Mouse (Mus musculus) cerebellum, adult 9-10 months (tissue): ENCODE measurements at regions not wholly inside any gene's neighbourhood (a gene's known extent, or its start where the extent isn't known, plus 50 kb on each side); places are given as distances from the start of the nearest gene placed in this dataset.
"Not testable (repeated sequence)": the region's sequence is repeated elsewhere in the genome, so short reads cannot be mapped to it uniquely, and the experiment has no call there.

Experiments used
- DNase-seq: peaks from one replicate; pipeline ENCODE4 v3.0.0; 2022

DNA sequence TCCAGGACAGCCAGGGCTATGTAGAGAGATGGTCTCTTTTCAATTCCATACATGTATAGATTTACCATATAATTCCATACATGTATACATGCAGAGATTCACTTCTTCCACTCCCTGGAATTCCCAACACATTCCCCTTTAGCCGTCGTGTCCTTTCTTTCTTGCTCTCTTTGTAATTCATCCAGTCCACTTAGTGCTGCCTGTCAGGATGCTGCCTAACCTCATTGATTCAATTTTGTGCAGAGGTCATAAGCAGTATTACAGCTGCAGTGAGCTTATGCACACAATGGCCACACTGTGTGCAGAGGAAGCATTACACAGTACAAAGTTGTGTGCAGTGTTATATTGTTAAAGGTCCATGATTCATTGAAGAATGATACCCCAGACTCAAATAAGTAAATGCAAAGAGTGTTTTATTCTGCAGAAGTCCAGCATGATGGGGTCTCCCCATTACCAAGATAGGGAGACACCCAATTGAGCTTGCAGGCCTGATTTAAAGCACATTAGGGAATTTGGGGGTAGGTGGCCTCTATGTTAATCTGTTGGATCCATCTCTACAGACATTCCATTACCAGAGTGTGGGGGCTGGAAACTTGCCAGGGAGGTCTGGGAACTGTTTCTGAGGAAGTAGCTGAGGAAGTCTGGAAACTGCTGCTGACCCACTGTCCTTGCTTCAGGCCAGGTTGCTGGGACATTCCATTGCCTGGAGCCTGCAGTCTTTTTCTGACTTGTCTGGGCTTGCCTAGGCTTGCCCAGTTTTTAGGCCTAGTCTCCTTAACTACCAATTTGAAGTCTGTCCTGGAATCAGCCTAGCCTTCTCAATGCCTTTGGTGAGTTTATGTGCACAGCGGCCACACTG, 72.8 kb downstream of the Fam161a start:
- DNase-seq: no peak

DNA sequence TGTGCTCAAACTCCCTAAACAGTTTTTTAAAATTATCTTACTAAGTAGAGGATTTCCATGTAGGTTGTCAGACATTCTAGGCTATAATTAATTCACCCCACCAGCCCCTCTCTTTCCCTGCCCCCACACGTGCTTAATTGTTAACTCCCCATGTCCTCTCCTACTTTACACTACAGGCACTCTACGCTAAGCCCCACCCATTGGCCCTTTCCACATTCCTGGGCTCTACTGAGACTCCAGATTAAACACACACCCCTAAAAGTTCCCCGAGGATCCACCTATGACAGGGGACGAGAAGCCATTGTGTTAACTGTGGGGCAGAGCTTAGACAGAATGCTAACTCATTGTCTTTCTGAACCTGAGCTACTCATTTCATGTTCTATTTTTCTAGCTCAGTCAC, 74.3 kb downstream of the Fam161a start:
- DNase-seq: no peak

DNA sequence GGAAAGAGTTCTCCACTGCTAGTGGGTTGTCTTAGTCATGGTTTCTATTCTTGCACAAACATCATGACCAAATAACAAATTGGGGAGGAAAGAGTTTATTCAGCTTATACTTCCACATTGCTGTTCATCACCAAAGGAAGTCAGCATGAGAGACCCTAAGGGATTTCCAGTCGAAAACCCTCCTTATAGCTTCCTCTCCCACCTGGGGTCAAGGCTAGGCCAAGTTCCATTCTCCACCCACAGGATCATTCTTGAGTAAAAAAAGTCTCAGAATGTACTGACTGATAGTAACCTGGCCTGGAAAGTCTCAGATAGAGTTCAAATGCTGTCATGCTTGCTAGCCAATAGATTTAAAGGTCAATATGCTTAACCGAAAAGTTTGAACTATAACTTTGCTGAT, 76.5 kb downstream of the Fam161a start:
- not testable (repeated sequence) for DNase-seq

GRCm38 (mm10) chr11:23095287-23095686, 88.0 kb downstream of the Fam161a start:
- DNase-seq: no peak

- not testable (repeated sequence) for DNase-seq
Measured at GRCm38 (mm10) chr11:23095723-23096122, 88.4 kb downstream of the Fam161a start.

- no peak for DNase-seq
Measured at GRCm38 (mm10) chr11:23096451-23097222, 89.3 kb downstream of the Fam161a start.

GRCm38 (mm10) chr11:23097223-23097490, 89.8 kb downstream of the Fam161a start:
- DNase-seq: no peak

GRCm38 (mm10) chr11:23114636-23115035, 107.3 kb downstream of the Fam161a start:
- DNase-seq: peak; percentile 3

DNA sequence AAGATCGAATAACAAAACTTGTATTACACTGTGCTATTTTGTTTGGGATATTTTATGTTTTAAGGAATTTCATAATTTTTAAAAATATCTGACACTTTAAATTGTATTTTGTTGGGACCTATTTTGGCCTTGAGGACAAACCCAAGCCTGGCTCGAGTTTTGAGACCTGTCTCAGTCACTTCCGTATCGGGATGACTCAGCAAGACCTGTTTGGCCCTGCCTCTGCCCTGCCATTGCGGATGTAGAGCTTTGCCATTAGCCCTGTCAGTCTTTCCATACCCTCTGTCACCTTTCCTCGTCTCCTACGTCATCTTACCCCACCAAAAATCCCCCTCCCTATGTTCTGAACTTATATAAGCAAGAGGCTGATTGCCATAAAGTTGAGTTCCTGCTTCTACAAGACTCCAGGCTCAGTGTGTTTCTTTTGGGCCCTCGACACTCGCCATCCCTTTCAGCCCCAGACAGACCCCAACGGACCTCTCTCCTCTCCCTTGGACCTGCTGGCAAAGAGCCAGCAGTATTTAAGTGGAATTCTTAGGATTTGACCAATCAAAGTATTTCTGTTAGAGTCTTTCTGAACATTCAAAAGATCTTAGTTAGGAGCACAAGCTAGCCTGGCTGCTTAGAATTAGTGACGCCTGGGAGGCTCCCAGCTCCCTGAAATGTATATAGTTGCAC, 113.3 kb downstream of the Fam161a start:
- no peak for DNase-seq

DNA sequence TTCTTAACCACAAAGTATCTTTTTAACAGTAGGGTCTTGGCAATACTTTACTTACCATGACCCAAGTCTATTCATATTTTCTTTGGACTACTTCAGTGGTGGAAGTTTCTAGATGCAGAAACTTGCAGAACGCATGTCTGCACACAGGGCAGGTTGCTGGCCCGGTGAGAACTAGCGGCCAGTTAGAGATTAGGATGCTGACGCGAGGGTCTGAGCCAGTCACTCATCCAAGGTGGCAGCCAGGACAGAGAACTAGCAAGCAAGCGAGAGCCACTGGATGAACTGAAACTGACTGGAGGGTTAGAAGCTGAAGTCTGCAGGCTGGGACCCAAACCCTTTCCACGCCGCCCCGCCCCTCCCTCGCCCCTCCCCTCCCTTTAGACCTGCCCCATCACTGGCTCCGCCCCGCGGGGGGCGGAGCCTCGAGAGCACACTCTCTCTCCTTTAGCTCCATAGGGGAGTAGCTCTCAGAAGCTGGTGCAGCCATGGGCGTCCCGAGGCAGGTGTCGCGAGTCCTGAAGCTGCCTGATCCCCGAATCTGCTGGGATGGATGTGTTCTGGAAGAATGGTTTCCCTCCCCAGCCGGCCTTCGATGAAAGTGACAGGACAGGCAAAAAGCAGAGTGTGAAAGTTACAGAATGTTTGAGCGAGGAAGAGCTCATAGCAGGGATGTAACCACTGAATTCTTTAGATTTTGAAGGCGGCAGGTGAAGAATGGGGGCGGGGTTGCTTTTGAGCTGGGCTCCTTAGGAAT, 117.0 kb downstream of the Fam161a start:
- DNase-seq: peak; percentile 4

GRCm38 (mm10) chr11:23131122-23131521, 123.8 kb downstream of the Fam161a start:
- no peak for DNase-seq

- no peak for DNase-seq
Measured at GRCm38 (mm10) chr11:23131632-23132031, 124.2 kb upstream of the Xpo1 start.

GRCm38 (mm10) chr11:23140429-23141099, 115.3 kb upstream of the Xpo1 start:
- no peak for DNase-seq

DNA sequence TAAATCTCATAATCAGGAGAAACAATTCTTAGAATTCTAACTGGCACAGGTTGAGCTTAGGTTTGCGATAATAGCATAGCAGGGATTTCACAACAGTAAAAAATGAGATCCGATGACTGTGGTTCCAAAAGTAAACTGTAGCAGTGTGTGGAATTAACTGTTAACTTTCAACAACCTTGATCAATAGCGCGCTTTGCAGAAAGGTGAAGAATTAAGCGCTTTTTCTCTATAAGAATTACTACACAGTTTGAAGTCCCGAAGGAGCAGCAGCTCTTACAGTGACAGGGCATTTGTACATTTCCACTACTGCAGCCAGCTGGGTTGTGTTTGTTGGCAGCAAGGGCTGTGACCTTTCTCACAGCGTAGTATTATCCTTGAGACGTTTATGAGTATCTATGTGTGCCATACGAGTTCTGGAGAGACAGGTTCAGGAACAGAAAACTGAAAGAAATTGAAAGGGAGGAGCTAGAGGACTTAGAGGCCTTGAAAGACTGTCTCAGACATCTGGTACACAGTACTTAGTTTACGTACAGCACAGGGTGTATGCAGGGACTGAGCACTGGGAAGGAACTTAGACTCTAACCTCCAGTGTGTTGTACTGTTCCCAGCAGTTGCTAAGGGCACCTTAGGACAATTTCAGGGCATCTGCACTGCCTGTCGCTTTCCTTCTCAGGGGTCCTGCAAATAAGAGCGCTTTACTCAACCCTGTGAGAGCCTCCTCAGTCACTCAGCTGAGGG, 114.6 kb upstream of the Xpo1 start:
- DNase-seq: no peak

DNA sequence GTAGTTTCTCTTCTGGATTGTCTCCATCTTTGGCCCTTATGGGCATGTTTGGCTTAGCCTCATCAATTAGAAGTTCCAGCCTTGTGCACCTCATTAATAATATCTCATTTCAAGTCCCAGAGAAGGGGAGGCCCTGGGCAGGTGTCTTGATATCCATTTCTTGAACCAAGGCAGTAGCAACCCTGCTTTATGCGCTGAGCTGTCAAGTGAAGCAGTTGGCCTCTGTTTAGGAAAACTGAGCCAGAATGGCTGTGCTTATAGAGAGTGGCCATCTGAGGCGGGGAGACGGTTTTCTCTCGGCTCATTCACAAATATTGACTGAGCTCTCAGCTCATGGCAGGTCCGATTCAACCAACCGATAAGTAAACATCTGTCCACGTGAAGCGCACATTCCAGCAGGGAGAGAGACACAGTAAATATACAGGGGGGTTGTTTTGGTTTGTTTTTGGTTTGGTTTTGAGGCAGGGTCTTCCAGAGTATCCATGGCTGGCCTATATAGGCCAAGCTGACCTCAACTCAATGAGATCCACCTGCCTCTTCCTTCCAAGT, 107.7 kb upstream of the Xpo1 start:
- no peak for DNase-seq

GRCm38 (mm10) chr11:23149556-23150244, 106.1 kb upstream of the Xpo1 start:
- DNase-seq: peak; percentile 56

DNA sequence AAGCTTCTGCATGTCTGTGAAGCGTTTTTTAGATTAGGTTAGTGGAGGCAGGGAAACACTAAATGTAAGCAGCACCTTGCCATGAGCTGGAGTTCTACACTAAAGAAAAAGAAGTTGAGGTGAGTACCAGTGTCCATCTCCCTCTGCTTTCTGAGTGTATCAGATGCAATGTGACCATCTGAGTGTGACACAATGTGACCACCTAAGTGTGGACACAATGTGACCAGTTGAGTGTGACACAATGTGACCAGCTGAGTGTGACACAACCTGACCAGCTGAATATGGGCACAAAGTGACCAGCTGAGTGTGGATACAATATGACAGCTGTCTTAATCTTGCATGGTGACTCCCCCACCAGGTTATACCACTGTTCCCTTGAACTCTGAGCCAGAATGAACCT, 101.0 kb upstream of the Xpo1 start:
- DNase-seq: no peak

DNA sequence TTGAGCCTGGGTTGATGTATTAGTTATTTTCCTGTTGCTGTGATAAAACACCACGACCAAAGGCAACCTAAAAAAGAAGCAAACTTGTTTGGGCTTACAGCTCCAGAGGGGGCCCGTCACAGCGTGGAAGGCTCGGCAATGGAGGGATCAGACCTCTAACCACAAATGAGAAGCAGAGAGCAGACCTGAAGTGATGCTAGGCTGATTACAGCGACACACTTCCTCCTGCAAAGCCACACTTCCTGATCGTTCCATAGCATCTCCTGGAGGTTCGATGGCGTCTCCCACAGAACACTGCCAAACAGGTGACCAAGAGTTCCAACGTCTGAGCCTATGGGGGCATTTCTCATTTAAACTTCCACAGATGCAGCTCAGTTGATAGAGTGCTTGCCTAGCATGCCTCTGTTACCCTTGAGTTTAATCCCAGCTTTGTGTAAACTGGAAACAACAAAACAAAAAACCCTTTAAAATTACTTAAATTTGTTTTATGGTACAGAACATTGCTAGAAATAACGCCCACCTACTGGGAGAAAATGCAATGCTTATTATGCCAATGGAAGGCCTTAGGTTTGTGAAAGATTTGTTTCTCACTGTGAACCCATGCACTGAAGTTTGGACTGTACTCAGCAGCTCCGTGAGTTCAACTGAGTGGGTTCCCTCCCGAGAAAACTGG, 87.2 kb upstream of the Xpo1 start:
- no peak for DNase-seq

DNA sequence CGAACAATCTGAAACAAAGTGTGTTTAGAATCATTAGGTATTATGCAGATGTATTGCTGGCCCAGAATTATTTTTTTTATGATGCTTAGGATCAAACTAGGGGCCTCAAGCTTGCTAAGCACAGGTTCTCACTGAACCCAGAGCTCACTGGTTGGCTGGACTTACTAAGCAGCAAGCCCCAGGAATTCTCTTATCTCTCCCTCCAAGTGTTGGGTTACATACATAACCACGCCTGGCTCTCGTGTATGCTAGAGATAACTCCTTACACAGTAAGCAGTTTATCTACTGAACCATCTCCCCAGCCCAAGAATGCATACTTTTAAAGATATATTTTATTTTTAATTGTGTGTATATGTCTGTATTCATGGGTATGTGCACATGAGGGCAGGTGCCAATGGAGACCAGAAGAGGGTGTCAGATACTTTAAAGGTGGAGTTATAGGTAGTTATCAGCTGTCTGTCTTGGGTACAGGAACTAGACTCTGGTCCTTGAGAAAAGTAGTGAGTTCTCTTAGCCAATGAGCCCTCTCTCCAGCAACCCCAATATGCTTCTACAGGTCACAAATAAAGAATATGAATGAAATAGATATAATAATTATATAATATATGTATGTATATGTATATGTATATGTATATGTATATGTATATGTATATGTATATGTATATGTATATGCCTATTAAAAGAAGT, 86.0 kb upstream of the Xpo1 start:
- no peak for DNase-seq

DNA sequence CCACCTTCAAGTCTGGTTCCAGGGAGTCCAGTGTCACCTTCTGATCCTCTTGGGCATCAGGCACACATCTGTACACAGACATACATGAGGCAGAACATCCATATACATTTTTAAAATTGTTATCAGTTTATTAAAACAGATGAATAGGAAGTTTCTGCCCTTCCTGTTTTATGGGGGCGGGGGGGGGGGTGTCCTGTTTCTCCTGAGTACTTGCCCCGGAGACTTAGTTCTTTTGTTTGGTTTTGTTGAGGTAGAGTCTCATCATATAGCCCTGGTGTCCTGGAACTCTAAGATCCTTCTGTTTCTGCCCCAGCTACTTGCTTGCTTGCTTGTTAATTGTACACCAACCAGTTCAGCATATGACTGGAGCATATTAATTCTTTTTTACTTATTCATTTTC, 85.0 kb upstream of the Xpo1 start:
- DNase-seq: no peak
